Mouse (Mus musculus) heart, adult 2 months (tissue): ENCODE data around the gene Mroh9.

ENCODE experiments used
- CTCF ChIP-seq: fragments of 200-600 bp; IDR thresholded peaks from 2 replicates; pipeline ENCODE4 v1.8.1; 2022; ENCODE audit warnings: antibody characterized with exemption, mild to moderate bottlenecking, moderate library complexity
- POLR2A ChIP-seq: fragments of 200-500 bp; IDR thresholded peaks from 2 replicates; pipeline ENCODE4 v1.6.1; 2011; ENCODE audit warnings: mild to moderate bottlenecking, low read depth, low read length, control low read depth; ENCODE audit not compliant: insufficient read depth

GRCm38 (mm10) chr1:162984428-162984827, 101.0 kb downstream of the Mroh9 start, which contains the start of gene Fmo3:
- TF ChIP-seq CTCF (no peak), POLR2A (no peak)
